Mouse (Mus musculus) CH12.LX (cell line): ENCODE measurements around the gene Eif3m. TPM values are rescaled to one million over a fixed set of nuclear protein-coding genes. Genes with fewer than 3 reads are reported as not detected.

Experiments
- DNase-seq: peaks from one replicate; pipeline ENCODE4 v3.0.0-alpha.2; 2013; ENCODE audit errors: extremely low read depth
- H3K27ac ChIP-seq: 2 replicates; pipeline ENCODE4 v1.5.1; 2012; ENCODE audit warnings: low read depth, mild to moderate bottlenecking, control low read depth, moderate library complexity; ENCODE audit not compliant: insufficient read depth
- H3K27me3 ChIP-seq: replicated peaks from 2 replicates; pipeline ENCODE3; 2012; ENCODE audit warnings: inconsistent platforms
- H3K36me3 ChIP-seq, 2 experiments: replicated peaks in 1 of 2; 2 replicates each; pipeline versions ENCODE3 to v1.6.1; 2012; ENCODE audit warnings: inconsistent platforms in 1 of 2, low read length in 1 of 2, mild to moderate bottlenecking in 1 of 2, mixed read lengths in 1 of 2, moderate library complexity in 1 of 2; ENCODE audit not compliant: control insufficient read depth in 1 of 2, insufficient read depth in 1 of 2
- H3K4me1 ChIP-seq, 2 experiments: 2 replicates each; pipeline ENCODE4 v1.6.1; 2012; ENCODE audit warnings: inconsistent platforms in 1 of 2, moderate library complexity in 1 of 2; ENCODE audit not compliant: insufficient read depth in 2 of 2, control insufficient read depth in 1 of 2
- H3K4me2 ChIP-seq: 2 replicates; pipeline ENCODE4 v1.6.1; 2012; ENCODE audit warnings: low read depth, mild to moderate bottlenecking, control low read depth; ENCODE audit not compliant: poor library complexity, insufficient read depth, severe bottlenecking
- H3K4me3 ChIP-seq, 3 experiments: fragments of 150-350 bp in 1 of 3; sonication (generic) in 1 of 3; replicated peaks in 1 of 3; 2 replicates each; pipeline versions ENCODE3 to v1.5.1; 2011 to 2012; ENCODE audit warnings: low read depth in 2 of 3, low read length in 2 of 3, mild to moderate bottlenecking in 2 of 3, moderate library complexity in 2 of 3, control low read depth in 1 of 3, improper control_type of control experiment in 1 of 3, inconsistent platforms in 1 of 3, mixed read lengths in 1 of 3; ENCODE audit not compliant: poor library complexity in 1 of 3
- H3K79me2 ChIP-seq: replicated peaks from 2 replicates; pipeline ENCODE4 v1.6.1; 2012; ENCODE audit warnings: mild to moderate bottlenecking, moderate library complexity; ENCODE audit not compliant: control insufficient read depth, poor library complexity, insufficient read depth, severe bottlenecking; ENCODE audit errors: extremely low read depth
- H3K9ac ChIP-seq: 2 replicates; pipeline ENCODE4 v1.6.1; 2012; ENCODE audit warnings: low read depth, mild to moderate bottlenecking, control low read depth, moderate library complexity; ENCODE audit not compliant: insufficient read depth
- H3K9me3 ChIP-seq: replicated peaks from 2 replicates; pipeline ENCODE3; 2012; ENCODE audit warnings: low read length, inconsistent platforms, mixed read lengths
- CHD1 ChIP-seq: IDR thresholded peaks from 2 replicates; pipeline ENCODE4 v1.6.1; 2012; ENCODE audit warnings: low read depth, low read length, improper control_type of control experiment, inconsistent platforms
- CHD2 ChIP-seq: IDR thresholded peaks from 2 replicates; pipeline ENCODE4 v1.6.1; 2011; ENCODE audit warnings: low read length, improper control_type of control experiment
- EP300 ChIP-seq: IDR thresholded peaks from 2 replicates; pipeline ENCODE4 v1.6.1; 2011; ENCODE audit warnings: low read length, improper control_type of control experiment
- GABPA ChIP-seq: IDR thresholded peaks from 2 replicates; pipeline ENCODE4 v1.6.1; 2012; ENCODE audit warnings: low read depth, low read length, improper control_type of control experiment, inconsistent platforms; ENCODE audit not compliant: insufficient replicate concordance
- IRF4 ChIP-seq: IDR thresholded peaks from 2 replicates; pipeline ENCODE4 v1.6.1; 2014; ENCODE audit warnings: low read depth, mild to moderate bottlenecking, inconsistent platforms, low read length, improper control_type of control experiment
- JUN ChIP-seq: IDR thresholded peaks from 2 replicates; pipeline ENCODE4 v1.6.1; 2011; ENCODE audit warnings: low read depth, mild to moderate bottlenecking, low read length, improper control_type of control experiment, moderate library complexity; ENCODE audit not compliant: insufficient read depth
- MAX ChIP-seq: IDR thresholded peaks from 2 replicates; pipeline ENCODE4 v1.6.1; 2011; ENCODE audit warnings: low read length, improper control_type of control experiment
- NELFE ChIP-seq: IDR thresholded peaks from 2 replicates; pipeline ENCODE4 v1.6.1; 2011; ENCODE audit warnings: low read depth, low read length, improper control_type of control experiment
- PAX5 ChIP-seq: IDR thresholded peaks from 2 replicates; pipeline ENCODE4 v1.6.1; 2012; ENCODE audit warnings: low read length, inconsistent platforms, mixed read lengths
- POLR2A ChIP-seq: IDR thresholded peaks from 2 replicates; pipeline ENCODE4 v1.6.1; 2011; ENCODE audit warnings: low read depth, mild to moderate bottlenecking, improper control_type of control experiment, low read length
- SMC3 ChIP-seq: IDR thresholded peaks from 2 replicates; pipeline ENCODE4 v1.6.1; 2011; ENCODE audit warnings: low read depth, low read length, improper control_type of control experiment
- TCF12 ChIP-seq: IDR thresholded peaks from 2 replicates; pipeline ENCODE4 v1.6.1; 2014; ENCODE audit warnings: low read depth, mild to moderate bottlenecking, inconsistent platforms, low read length, improper control_type of control experiment
- UBTF ChIP-seq: IDR thresholded peaks from 2 replicates; pipeline ENCODE4 v1.6.1; 2012; ENCODE audit warnings: low read depth, mild to moderate bottlenecking, inconsistent platforms, low read length, improper control_type of control experiment, moderate library complexity
- USF1 ChIP-seq: IDR thresholded peaks from 2 replicates; pipeline ENCODE4 v1.6.1; 2014; ENCODE audit warnings: low read depth, mild to moderate bottlenecking, inconsistent platforms, low read length, improper control_type of control experiment
- ZC3H11A ChIP-seq: IDR thresholded peaks from 2 replicates; pipeline ENCODE4 v1.6.1; 2012; ENCODE audit warnings: low read depth, mild to moderate bottlenecking, inconsistent platforms, low read length, improper control_type of control experiment
- ZNF384 ChIP-seq: IDR thresholded peaks from 2 replicates; pipeline ENCODE4 v1.6.1; 2012; ENCODE audit warnings: low read depth, low read length, improper control_type of control experiment, inconsistent platforms
- dilution Hi-C: fragments of 300-500 bp; cut with MboI; formaldehyde crosslinking; loops from 2 replicates; pipeline ENCODE4 v1.14.3; 2020; ENCODE audit warnings: low sequenced_read_pairs; ENCODE audit not compliant: extremely low pct_unique_long_range_greater_than_20kb, extremely low pct_ligation_motif_present
- in situ Hi-C: fragments of 300-500 bp; cut with MboI; formaldehyde crosslinking; loops from 3 replicates; pipeline ENCODE4 v1.14.3; 2019; ENCODE audit warnings: low sequenced_read_pairs, low pct_ligation_motif_present, low pct_unique_long_range_greater_than_20kb, mixed read lengths
- polyA plus RNA-seq: library from polyadenylated mRNA; unstranded; fragments of >175 nt; gene quantifications from 2 replicates; pipeline ENCODE4 v1.2.1, GENCODE M21; 2012; ENCODE audit warnings: low read depth; ENCODE audit not compliant: insufficient read length
- total RNA-seq, 2 experiments: library from RNA; depleted of rRNA; stranded (reverse); fragments of 300-350 nt in 1 of 2; fragments of >200 nt in 1 of 2; gene quantifications; 2 replicates each; pipeline ENCODE4 v1.2.3; 2012 to 2014

Eif3m gene
- total and polyA plus RNA-seq, 3 experiments: 268 to 558 (median 273) TPM

DNA sequence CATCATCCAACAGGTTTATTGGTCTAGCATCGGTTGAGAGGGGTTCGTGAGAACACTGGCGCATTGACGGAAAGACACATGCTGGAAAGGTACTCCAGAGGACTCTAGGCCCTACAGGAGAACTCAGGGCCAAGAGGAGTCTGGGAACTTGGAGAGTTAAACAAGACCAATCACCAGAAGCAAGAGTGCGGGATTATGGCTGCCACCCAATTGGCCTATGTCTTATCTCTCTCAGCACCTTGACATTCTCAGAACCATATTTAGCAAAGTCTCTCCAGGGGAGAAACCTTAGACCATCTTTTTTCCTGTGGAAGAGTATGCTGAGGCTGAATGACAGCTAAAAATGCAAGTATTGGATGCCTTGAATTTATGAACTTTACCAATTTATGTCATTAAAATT lies 22.0 kb upstream of the Eif3m start:
- Histone ChIP-seq H3K4me1 (peaks cover 2 to 23% of the 10 kb centered on the region in 2 experiments; a peak in 3 of 4 replicates), H3K9me3 (no peaks in the 10 kb centered on the region), H3K79me2 (no peaks in the 10 kb centered on the region), H3K36me3 (no peaks in the 10 kb centered on the region), H3K4me3 (no peak overlapping the region), H3K9ac (no peak overlapping the region), H3K27me3 (no peaks in the 10 kb centered on the region), H3K27ac (no peak overlapping the region), H3K4me2 (no peak overlapping the region)
- no peak for DNase-seq
- dilution Hi-C loops (no loop called here), in situ Hi-C loops (no loop called here)
- TF ChIP-seq ZNF384: no peak
- TF ChIP-seq TCF12: no peak
- no peak for TF ChIP-seq UBTF
- no peak for TF ChIP-seq USF1
- no peak for TF ChIP-seq POLR2A
- no peak for TF ChIP-seq SMC3
- TF ChIP-seq MAX: no peak
- TF ChIP-seq NELFE: no peak

DNA sequence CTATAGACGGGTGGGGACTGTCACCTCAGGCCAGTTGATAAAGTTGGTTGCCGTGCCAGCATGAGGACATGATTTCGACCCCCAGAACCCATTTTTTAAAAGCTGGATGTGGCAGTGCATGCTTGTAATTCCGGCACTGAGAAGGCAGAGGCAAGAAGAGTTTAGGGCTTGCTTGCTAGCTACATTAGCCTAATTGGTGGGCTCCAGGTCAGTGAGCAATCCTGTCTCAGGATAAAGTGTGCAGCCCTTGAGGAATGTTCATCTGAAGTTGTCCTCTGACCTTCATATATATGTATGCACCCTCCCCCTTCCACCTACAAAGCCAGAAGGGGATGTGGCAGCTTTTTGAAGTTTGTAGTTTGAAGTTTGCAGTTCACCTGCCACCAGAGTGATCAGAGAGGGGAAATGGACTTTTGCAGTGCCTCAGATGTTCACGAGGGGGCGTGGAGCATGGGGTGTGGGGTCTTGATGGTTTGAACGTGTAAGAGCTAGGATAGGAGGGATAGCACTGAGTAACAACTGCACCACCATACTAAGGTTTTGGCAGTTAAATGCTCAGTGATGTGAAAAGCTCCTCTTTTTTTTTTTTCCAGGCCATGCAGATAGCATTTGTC lies 21.2 kb upstream of the Eif3m start:
- dilution Hi-C loops: no loop called here
- Histone ChIP-seq H3K4me2 (no peak overlapping the region), H3K27me3 (no peaks in the 10 kb centered on the region), H3K4me3 (no peak overlapping the region), H3K36me3 (no peaks in the 10 kb centered on the region), H3K79me2 (no peaks in the 10 kb centered on the region), H3K27ac (no peak overlapping the region), H3K4me1 (peaks cover 2 to 23% of the 10 kb centered on the region in 2 experiments; a peak in 3 of 4 replicates), H3K9ac (no peak overlapping the region), H3K9me3 (no peaks in the 10 kb centered on the region)
- TF ChIP-seq CHD2 (no peak), EP300 (no peak), CHD1 (no peak), POLR2A (no peak), ZC3H11A (no peak), PAX5 (no peak), IRF4 (no peak), TCF12 (no peak), JUN (no peak), GABPA (no peak)
- DNase-seq: no peak
- in situ Hi-C loops: no loop called here
